Mouse (Mus musculus): ENCODE data around the gene Anp32b.

Anp32b gene

GRCm38 (mm10) chr4:46452855-46453719 is 2.4 kb downstream of the Anp32b start:
- no peak for DNase-seq

- no peak for DNase-seq
Observed at GRCm38 (mm10) chr4:46454097-46454864, 3.6 kb downstream of the Anp32b start.

GRCm38 (mm10) chr4:46456762-46457161 is 6.1 kb downstream of the Anp32b start:
- DNase-seq = no peak

- DNase-seq = no peak
Observed at GRCm38 (mm10) chr4:46457186-46457585, 6.5 kb downstream of the Anp32b start.

DNA sequence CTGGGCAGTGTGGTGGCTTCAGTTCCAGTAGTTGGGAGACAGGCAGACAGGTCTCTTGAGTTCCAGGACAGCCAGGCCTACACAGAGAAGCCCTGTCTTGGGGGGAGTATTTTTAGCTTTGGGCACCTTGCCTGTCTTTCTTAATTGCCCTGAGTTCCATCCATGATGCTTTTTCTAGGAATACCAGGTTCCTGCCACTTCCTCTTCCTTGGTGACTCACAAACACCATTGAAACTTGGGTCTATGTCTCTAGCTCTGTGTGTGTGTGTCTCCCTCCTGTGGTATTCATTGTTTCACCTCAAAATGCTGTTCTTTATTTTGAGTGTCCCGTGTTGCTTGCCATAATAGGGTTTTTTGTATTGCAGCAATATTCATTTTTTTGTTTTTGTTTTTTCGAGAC is 7.7 kb downstream of the Anp32b start:
- no peak for DNase-seq

- no peak for DNase-seq
Observed at GRCm38 (mm10) chr4:46463130-46463830, 12.6 kb downstream of the Anp32b start.

GRCm38 (mm10) chr4:46465740-46466139 is 15.0 kb downstream of the Anp32b start:
- DNase-seq = no peak

DNA sequence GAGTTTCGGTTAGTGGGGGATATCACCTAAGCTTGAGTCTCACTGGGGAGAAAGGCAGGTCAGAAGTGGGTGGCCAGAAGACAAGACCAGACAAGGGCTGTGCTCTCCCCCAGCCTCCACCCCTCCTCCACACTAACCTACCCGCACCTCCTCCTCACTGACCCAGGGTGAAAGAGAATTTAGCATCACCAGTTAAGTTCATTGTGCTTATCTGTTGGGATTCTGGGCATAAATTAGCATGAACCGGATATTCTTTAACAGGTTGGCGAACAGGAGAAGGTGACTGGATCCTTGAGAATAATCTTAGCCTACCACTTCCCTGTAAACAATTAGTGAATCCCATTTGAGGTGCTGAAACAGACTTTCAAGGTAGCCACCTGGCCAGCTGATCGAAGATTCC is 24.4 kb downstream of the Anp32b start:
- no peak for DNase-seq

DNA sequence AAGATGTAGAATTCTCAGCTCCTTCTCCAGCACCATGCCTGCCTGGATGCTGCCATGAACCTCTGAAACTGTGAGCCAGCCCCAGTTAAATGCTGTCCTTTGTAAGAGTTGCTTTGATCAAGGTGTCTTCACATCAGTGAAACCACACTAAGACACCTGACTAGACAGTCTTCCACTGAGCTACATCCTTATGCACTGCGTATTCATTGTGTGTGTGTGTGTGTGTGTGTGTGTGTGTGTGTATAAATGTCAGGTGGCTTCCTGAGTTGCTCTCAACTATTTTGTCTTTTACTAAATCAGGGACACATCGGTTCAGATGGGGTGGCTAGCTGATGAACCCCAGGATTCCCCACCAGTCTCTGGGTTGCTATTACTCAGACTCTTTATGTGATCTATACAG is 28.4 kb downstream of the Anp32b start:
- DNase-seq = no peak

- DNase-seq = peak; percentile 85 to 90
Observed at GRCm38 (mm10) chr4:46485696-46486417, 35.2 kb downstream of the Anp32b start.

- no peak for DNase-seq
Observed at GRCm38 (mm10) chr4:46487348-46487747, 36.6 kb downstream of the Anp32b start.

DNA sequence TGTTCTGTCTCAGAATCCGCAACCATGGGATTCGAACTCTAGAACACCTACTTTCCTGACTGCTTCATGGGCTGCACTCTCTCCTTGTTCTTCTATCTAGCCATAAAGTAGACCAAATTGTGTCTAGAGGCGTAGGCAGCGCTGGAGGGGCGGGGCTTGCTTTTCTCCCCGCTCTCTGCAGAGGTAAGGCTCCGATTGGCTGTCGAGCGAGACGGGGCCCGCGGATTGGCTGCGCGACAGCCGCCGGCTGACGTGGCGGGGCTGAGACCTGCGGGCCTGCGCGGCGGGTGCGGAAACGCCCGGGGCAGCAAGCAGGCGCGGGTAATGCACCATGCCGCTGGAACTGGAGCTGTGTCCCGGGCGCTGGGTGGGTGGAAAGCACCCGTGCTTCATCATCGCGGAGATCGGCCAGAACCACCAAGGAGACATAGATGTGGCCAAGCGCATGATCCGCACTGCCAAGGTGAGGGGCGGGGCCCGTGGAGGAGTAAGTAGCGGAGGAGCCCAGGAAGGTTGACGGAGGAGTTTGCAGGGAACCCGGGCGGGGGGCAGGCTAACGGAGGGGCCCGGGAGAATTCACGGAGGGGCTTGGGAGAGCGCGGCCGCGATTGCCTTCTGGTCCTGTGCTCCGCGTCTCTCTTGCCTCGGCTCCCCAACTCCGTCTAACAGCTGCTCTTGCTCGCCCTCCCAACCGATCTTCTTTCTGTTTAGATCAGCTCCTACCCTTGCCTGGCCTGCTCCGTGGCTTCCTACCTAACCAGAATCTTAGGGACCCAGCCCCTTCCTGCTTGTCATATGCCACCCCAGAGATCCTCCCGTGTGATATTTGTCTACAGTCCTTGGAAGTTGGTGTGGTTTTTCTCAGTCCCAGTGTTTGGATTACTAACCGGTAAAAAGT is 38.6 kb downstream of the Anp32b start, which contains the start of gene Nans:
Nans (plus strand) TSS at position 221 of the 898 bp plus-strand sequence.
- DNase-seq = peak; percentile 94 to 95

DNA sequence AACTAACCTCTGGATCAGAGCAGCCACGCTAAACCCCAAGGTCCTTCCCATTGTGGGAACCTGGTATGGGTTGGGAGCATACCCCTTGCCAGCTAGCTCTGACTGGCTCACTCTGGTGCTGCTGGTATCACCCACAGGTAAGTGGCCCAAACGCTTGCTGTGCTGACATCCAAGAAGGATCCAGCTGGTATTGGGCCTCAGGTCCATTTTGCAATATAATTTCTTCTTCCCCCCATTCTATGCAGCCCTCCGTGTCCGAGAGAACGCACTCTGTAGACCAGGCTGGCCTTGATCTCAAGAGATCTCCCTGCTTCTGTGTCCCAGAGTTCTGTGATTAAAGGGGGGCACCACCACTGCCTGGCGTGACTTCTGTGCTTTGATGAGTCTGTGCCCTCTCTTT is 42.4 kb downstream of the Anp32b start:
- DNase-seq = no peak

DNA sequence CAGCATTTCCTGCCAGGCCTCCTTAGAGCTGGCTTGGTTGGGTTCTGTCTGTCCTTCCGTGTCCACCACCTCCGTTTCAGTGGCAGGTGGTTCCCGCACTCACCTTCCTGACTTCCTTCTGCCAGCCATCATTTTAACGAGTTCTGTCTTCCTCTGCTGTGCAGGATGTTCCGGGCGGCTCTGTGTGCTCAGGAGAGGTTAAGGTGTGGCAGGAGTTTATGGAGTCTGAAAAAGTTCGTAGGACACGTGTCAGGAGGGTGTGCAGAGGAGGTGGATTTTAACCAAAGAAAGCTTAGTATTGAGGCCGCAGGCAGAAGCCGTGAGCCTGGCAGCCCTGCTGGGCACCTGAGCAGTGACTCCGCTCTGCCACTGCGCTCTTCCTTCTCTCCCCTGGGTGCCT is 44.8 kb downstream of the Anp32b start:
- no peak for DNase-seq

DNA sequence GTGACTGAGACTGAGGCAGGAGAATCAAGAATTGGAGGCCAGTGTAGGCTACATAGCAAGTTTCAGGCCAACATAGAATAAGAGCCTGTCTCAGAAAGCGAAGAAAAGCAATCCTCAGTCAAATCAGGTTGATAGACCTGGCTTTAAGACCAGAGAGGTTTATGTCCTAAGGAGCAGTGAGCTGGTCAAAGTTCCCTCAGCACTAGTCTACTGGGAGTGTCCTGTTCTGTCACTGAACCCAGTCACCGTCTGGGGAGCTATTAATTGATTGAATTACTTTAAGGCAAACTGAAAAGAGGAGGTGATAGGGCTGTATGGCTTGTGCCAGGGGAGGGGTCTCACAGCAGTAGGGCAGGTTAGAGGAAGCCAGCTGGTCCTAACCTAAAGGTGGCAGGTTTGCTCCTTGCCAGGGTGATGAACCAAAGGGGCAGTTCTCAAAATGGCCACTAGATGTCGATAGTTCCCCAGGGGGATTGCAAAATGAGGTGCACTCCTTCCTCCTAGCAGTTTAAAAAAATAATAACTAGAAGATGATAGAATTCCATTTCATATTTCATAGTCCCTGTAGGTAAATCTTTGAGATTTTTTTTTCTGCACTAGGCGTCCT is 46.7 kb downstream of the Anp32b start:
- DNase-seq = peak; percentile 43 to 62

- no peak for DNase-seq
Observed at GRCm38 (mm10) chr4:46498511-46498910, 47.8 kb downstream of the Anp32b start.

- DNase-seq = no peak
Observed at GRCm38 (mm10) chr4:46498976-46499375, 48.3 kb downstream of the Anp32b start.

GRCm38 (mm10) chr4:46502606-46503502 is 52.2 kb downstream of the Anp32b start:
- no peak for DNase-seq

DNA sequence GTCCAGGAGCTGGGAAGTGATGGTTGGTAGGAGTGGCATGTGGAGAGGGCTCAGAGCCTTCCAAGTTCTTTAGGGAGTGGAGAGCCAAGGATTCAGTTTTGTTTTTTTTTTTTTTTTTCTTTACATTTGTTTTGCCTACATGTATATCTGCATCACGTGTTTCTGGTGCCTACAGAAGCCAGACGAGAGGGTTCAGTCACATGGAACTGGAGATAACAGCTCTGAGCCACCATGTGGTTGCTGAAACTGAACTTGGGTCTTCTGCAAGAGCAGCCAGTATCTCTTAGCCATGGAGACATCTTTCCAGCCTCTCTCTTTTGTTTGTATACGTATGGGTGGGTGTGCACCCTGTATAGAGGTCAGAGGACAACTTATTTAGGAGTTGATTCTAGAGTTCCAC is 53.2 kb downstream of the Anp32b start:
- no peak for DNase-seq
